Mouse (Mus musculus) central nervous system, embryonic 14 days (tissue): Measurements from ENCODE around the gene Prorsd1. TPM values are rescaled to one million over a fixed set of nuclear protein-coding genes. Genes with fewer than 3 reads are reported as not detected.

Source experiments
- polyA plus RNA-seq: library from polyadenylated mRNA; depleted of rRNA; stranded (reverse); fragments of >200 nt; gene quantifications from 2 replicates; pipeline ENCODE4 v1.2.3, GENCODE M21; 2012; rRNA removed

The Prorsd1 gene
- 5.4 and 7.2 TPM in 2 replicates for polyA plus RNA-seq

GRCm38 (mm10) chr11:29514682-29515412 lies at the start of gene Prorsd1:
Prorsd1 (minus strand) TSS chr11:29515033.

GRCm38 (mm10) chr11:29547752-29548503 lies 33.1 kb upstream of the Prorsd1 start, which contains the start of the genes Clhc1 and Rps27a:
Clhc1 (plus strand) TSS chr11:29547950.
Rps27a (minus strand) TSS chr11:29548109.

DNA sequence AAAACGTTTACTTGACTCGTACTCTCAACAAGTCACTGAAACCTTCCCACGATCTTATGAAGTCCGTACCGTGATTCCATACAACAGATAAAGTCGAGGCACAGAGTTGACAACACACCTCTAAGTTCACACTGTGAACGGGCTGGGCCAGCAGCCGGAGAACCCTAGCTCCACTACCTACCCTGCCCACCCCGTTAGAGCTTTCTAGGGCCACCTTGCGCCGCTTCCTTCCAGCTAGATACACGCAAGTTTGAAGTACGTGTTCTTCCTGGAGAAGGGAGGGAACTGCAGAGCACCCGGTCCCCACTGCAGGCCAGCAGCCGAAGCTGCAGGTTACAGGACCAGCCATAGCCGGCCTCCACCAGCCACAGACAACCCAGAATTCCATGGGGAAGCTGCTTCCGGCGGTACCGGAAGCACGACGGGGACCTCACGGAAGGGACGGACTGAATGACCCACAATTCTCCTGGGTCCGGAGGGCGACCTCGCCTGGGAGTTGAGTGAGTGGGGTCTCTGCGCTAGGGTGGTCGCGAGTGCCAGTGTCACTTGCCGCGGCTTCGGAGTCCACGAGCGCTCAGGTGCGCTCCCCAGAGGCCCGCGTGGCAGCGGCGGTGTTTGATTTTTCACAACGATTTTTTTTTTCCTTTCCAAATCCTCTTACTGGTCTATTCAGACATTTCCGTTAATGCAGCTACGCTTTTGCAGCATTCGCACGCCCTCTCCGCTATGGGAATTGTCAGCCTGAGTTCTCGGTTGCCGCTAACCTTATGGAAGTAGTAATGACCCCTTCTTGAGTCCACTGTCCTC lies 11.4 kb upstream of the Prorsd1 start, which contains the start of gene Mtif2:
TSS of gene Mtif2 (plus strand) at position 421 of the 807 bp plus-strand sequence.

Other genes with a start within 250 kb of the Prorsd1 start
- gene Ccdc88a, start 141.4 kb downstream of the Prorsd1 start, polyA plus RNA-seq, result 24.7 and 29.4 TPM in 2 replicates
- 30.7 and 36.0 TPM in 2 replicates for gene Mtif2, start 11.4 kb upstream of the Prorsd1 start, polyA plus RNA-seq
- 0.15 and 0.23 TPM in 2 replicates for gene Clhc1, start 32.9 kb upstream of the Prorsd1 start, polyA plus RNA-seq
- gene Rps27a, start 33.1 kb upstream of the Prorsd1 start, polyA plus RNA-seq, result 1,086 and 1,219 TPM in 2 replicates
- gene Rtn4, start 177.9 kb upstream of the Prorsd1 start, polyA plus RNA-seq, result 278 and 296 TPM in 2 replicates